Mouse (Mus musculus) olfactory bulb, adult 2 months (tissue): ENCODE measurements around the gene Rps27rt. TPM values are rescaled to one million over a fixed set of nuclear protein-coding genes. Genes with fewer than 3 reads are reported as not detected.

Experiments used
- H3K27ac ChIP-seq: fragments of 200-500 bp; 2 replicates; pipeline ENCODE4 v1.5.1; 2012; ENCODE audit warnings: low read depth, low read length; ENCODE audit not compliant: insufficient read depth
- H3K4me1 ChIP-seq: fragments of 200-500 bp; 2 replicates; pipeline ENCODE4 v1.6.1; 2012; ENCODE audit warnings: low read length; ENCODE audit not compliant: control insufficient read depth, insufficient read depth
- H3K4me3 ChIP-seq: fragments of 200-500 bp; 2 replicates; pipeline ENCODE4 v1.5.1; 2012; ENCODE audit warnings: mild to moderate bottlenecking, low read depth, low read length, moderate library complexity; ENCODE audit not compliant: insufficient read depth
- CTCF ChIP-seq: fragments of 200-500 bp; IDR thresholded peaks from 2 replicates; pipeline ENCODE4 v1.5.1; 2012; ENCODE audit warnings: low read depth, mild to moderate bottlenecking, low read length, moderate library complexity; ENCODE audit not compliant: insufficient read depth
- POLR2A ChIP-seq: fragments of 200-500 bp; IDR thresholded peaks from 2 replicates; pipeline ENCODE4 v1.6.1; 2012; ENCODE audit warnings: mild to moderate bottlenecking, low read depth, low read length, moderate library complexity; ENCODE audit not compliant: insufficient read depth
- WGBS: fragments of 180-500 bp; shearing (Covaris S2); methylation state at CpG from one replicate; pipeline ENCODE4 v1.1.7; 2018; 5-methylcytosine and 5-hydroxymethylcytosine counted together
- polyA plus RNA-seq: library from polyadenylated mRNA; stranded (reverse); fragments of >200 nt; gene quantifications from 2 replicates; pipeline ENCODE4 v1.2.4, GENCODE M21; 2012; ENCODE audit warnings: low replicate concordance; ENCODE audit not compliant: missing spikeins, insufficient read depth, insufficient read length

Gene Rps27rt
- polyA plus RNA-seq, 1 experiment = not detected

GRCm38 (mm10) chr9:115008194-115008593 lies 25.7 kb upstream of the Rps27rt start:
- TF ChIP-seq CTCF (no peak), POLR2A (no peak)
- peaks cover 5% of the 10 kb centered on the region; the same call in 1 of the 2 replicates for H3K4me1 ChIP-seq
- no peak overlapping the region for H3K27ac ChIP-seq
- WGBS = 65% methylated on average over 7 of the region's 7 CpGs
- no peak overlapping the region for H3K4me3 ChIP-seq

DNA sequence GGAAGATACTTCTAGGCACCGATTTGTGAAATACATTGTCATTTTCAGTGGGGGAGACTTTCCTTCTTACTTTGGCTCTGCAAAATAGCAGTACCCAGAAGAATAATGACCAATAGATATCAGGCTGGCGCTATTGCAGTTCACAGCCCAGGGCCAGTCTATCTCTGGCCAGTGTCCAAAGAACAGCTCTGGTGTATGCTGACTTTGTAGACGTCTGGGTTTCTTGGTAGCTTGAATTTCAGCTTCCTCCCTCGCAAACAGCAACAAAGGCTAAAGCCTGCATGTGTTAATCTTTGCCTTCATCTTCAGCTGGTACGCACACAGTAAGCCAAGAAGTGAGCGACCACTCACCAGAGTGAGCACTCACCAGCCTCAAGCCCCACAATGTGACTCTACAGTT lies 25.2 kb upstream of the Rps27rt start:
- Histone ChIP-seq H3K4me3 (no peak overlapping the region), H3K27ac (no peak overlapping the region), H3K4me1 (peaks cover 5% of the 10 kb centered on the region; the same call in 1 of the 2 replicates)
- WGBS = 68% methylated on average over 6 of the region's 6 CpGs
- no peak for TF ChIP-seq POLR2A
- no peak for TF ChIP-seq CTCF

GRCm38 (mm10) chr9:115005446-115005845 lies 22.9 kb upstream of the Rps27rt start:
- no peak for TF ChIP-seq POLR2A
- no peak for TF ChIP-seq CTCF
- no peak overlapping the region for H3K27ac ChIP-seq
- no peak overlapping the region for H3K4me3 ChIP-seq
- peaks cover 5% of the 10 kb centered on the region; the same call in 1 of the 2 replicates for H3K4me1 ChIP-seq
- 89% methylated on average over 10 of the region's 10 CpGs for WGBS

- no peaks in the 10 kb centered on the region for H3K4me1 ChIP-seq
- 76% methylated on average over 5 of the region's 5 CpGs for WGBS
- TF ChIP-seq POLR2A = no peak
- TF ChIP-seq CTCF = no peak
- H3K27ac ChIP-seq = no peak overlapping the region
- H3K4me3 ChIP-seq = no peak overlapping the region
Measured at GRCm38 (mm10) chr9:114999771-115000146, 17.2 kb upstream of the Rps27rt start.

- TF ChIP-seq CTCF (no peak), POLR2A (no peak)
- no peak overlapping the region for H3K27ac ChIP-seq
- H3K4me3 ChIP-seq = no peak overlapping the region
- 91% methylated on average over 6 of the region's 6 CpGs for WGBS
- no peaks in the 10 kb centered on the region for H3K4me1 ChIP-seq
Measured at GRCm38 (mm10) chr9:114999010-114999770, 16.7 kb upstream of the Rps27rt start.

DNA sequence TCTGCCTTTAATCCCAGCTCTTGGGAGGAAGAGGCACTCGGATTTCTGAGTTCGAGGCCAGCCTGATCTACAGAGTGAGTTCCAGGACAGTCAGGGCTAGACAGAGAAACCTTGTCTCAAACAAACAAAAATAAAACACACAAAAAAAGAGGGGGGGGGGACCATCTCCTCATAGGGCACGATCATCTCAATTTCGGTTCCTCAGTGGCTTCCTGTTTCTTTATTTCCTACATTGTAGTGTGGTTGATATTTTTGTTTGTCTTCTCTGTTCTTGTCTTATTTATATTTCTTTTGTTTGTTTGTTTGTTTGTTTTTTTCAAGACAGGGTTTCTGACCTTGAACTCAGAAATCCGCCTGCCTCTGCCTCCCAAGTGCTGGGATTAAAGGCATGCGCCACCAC lies 13.9 kb upstream of the Rps27rt start:
- WGBS = 96% methylated on average over 6 of the region's 6 CpGs
- H3K4me3 ChIP-seq = no peak overlapping the region
- TF ChIP-seq POLR2A = no peak
- no peak for TF ChIP-seq CTCF

GRCm38 (mm10) chr9:114995716-114996115 lies 13.2 kb upstream of the Rps27rt start:
- TF ChIP-seq POLR2A = no peak
- TF ChIP-seq CTCF = no peak
- 97% methylated on average over 4 of the region's 4 CpGs for WGBS
- no peaks in the 10 kb centered on the region for H3K4me1 ChIP-seq
- H3K27ac ChIP-seq = no peak overlapping the region
- H3K4me3 ChIP-seq = no peak overlapping the region

More for the DNA sequence above, 13.9 kb upstream of the Rps27rt start:
- Histone ChIP-seq H3K4me1 (no peaks in the 10 kb centered on the region), H3K27ac (no peak overlapping the region)

- Histone ChIP-seq H3K4me1 (no peaks in the 10 kb centered on the region), H3K27ac (no peak overlapping the region), H3K4me3 (no peak overlapping the region)
- TF ChIP-seq CTCF = no peak
- 97% methylated on average over 4 of the region's 4 CpGs for WGBS
Measured at GRCm38 (mm10) chr9:114995250-114995649, 12.7 kb upstream of the Rps27rt start.

DNA sequence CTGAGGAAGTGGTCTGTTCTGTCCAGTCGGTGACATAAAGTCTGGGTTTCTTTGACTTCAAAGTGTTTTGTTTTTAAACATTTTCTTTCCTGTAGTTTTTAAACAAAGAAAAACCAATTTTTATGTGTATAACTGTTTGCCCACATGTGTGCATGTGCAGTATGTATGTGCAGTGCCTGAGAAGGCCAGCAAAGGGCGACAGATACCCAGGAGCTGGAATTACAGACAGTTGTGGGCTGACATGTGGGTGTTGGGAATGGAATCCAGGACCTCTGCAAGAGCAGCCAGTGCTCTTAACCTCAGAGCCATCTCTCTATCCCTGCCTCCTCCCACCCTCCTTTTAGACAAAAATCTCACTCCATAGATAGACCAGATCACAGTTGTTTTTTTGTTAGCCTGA lies 10.0 kb upstream of the Rps27rt start:
- WGBS = 94% methylated on average over 2 of the region's 2 CpGs

GRCm38 (mm10) chr9:114990421-114990820 lies 7.9 kb upstream of the Rps27rt start:
- Histone ChIP-seq H3K4me3 (no peak overlapping the region), H3K4me1 (no peaks in the 10 kb centered on the region), H3K27ac (no peak overlapping the region)
- TF ChIP-seq POLR2A (no peak), CTCF (no peak)
- 80% methylated on average over 10 of the region's 10 CpGs for WGBS

More for the DNA sequence above, 10.0 kb upstream of the Rps27rt start:
- no peak overlapping the region for H3K4me3 ChIP-seq
- TF ChIP-seq CTCF = no peak
- no peak for TF ChIP-seq POLR2A
- H3K4me1 ChIP-seq = no peaks in the 10 kb centered on the region
- H3K27ac ChIP-seq = no peak overlapping the region
